Mouse (Mus musculus) heart, embryonic 16.5 days (tissue): ENCODE measurements at regions not wholly inside any gene's neighbourhood (a gene's known extent, or its start where the extent isn't known, plus 50 kb on each side); places are given as distances from the start of the nearest gene placed in this dataset.

Source experiments
- ATAC-seq: fragments of 200-750 bp; cut with Nextera tagmentation; replicated peaks from 2 replicates; pipeline ENCODE4 v1.8.0; 2017; ENCODE audit warnings: moderate number of reproducible peaks; ENCODE audit not compliant: insufficient read depth, low FRiP score; ENCODE audit errors: extremely low read depth
- H3K27ac ChIP-seq: fragments of 300-500 bp; sonication (generic); 2 replicates; pipeline ENCODE4 v1.5.1; 2014; ENCODE audit warnings: mild to moderate bottlenecking, low read length, control low read depth, moderate library complexity
- H3K27me3 ChIP-seq: fragments of 300-500 bp; sonication (generic); 2 replicates; pipeline ENCODE4 v1.6.1; 2014; ENCODE audit warnings: low read length, mixed read lengths; ENCODE audit not compliant: control insufficient read depth, insufficient read depth
- H3K36me3 ChIP-seq: fragments of 300-500 bp; sonication (generic); 2 replicates; pipeline ENCODE4 v1.6.1; 2014; ENCODE audit not compliant: control insufficient read depth, insufficient read depth
- H3K4me1 ChIP-seq: fragments of 300-500 bp; sonication (generic); 2 replicates; pipeline ENCODE4 v1.6.1; 2014; ENCODE audit warnings: low read length, mixed read lengths; ENCODE audit not compliant: control insufficient read depth, insufficient read depth
- H3K4me2 ChIP-seq: fragments of 300-500 bp; sonication (generic); 2 replicates; pipeline ENCODE4 v1.6.1; 2014; ENCODE audit warnings: low read depth, mild to moderate bottlenecking, control low read depth, low read length
- H3K4me3 ChIP-seq: fragments of 300-500 bp; sonication (generic); 2 replicates; pipeline ENCODE4 v1.5.1; 2014; ENCODE audit warnings: mild to moderate bottlenecking, control low read depth, low read length
- H3K9ac ChIP-seq: fragments of 300-500 bp; sonication (generic); 2 replicates; pipeline ENCODE4 v1.6.1; 2014; ENCODE audit warnings: low read length, control low read depth
- H3K9me3 ChIP-seq: fragments of 300-500 bp; sonication (generic); replicated peaks from 2 replicates; pipeline ENCODE4 v1.6.1; 2016; ENCODE audit warnings: low read length; ENCODE audit not compliant: control insufficient read depth
- WGBS: fragments of 180-500 bp; shearing (Covaris S2); extraction: QIAGEN DNeasy Blood & Tissue Kit; methylation state at CpG from one replicate; pipeline ENCODE4 v1.1.7; 2014; 5-methylcytosine and 5-hydroxymethylcytosine counted together

DNA sequence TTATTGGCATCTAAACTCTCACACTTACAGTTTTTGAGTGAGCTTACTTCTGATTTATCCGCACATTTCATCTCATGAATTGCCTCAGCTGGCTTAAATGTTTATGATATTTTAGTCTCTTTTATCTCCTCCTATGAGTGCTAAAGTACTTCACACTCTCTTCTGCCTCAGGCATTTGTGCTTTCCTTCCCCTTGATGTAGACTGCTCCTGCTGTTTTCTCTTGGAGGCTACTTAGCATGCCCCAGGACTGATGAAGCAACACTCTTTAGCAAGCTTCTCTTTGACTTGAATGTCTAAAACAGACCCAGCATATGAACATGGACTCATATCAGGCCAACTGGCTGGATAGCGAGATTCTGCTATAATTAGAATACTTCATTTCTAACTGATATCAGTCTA is 882.8 kb downstream of the Tecrl start:
- Histone ChIP-seq H3K4me2 (no peak overlapping the region), H3K9ac (no peak overlapping the region), H3K36me3 (no peaks in the 10 kb centered on the region), H3K4me1 (no peaks in the 10 kb centered on the region), H3K27me3 (no peaks in the 10 kb centered on the region), H3K4me3 (no peak overlapping the region), H3K9me3 (no peaks in the 10 kb centered on the region), H3K27ac (no peak overlapping the region)
- 45% methylated on average over 2 of the region's 2 CpGs for WGBS
- no peak; the same call in 1 of the 2 replicates for ATAC-seq

DNA sequence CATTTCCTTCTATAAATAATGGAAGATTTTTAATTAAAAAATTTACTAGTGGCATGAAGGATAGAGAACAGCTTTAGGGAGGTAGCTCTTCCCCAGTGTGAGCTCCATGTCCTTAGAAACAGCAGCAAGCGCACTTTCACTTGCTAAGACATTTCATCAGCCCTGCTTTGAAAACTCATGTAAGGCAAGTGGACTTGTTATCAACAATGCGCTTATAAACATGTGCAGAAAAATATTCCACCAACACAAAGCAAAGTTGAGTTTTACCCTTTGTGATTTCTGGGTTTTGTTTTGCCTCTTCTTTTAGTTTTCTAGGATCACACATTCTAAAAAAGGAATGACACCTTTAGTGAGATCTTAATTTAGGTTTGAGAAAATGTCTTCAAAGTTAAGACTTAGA is 890.7 kb downstream of the Tecrl start:
- H3K36me3 ChIP-seq = no peaks in the 10 kb centered on the region
- ATAC-seq = no peak
- H3K27ac ChIP-seq = no peak overlapping the region
- no peaks in the 10 kb centered on the region for H3K9me3 ChIP-seq
- H3K4me2 ChIP-seq = no peak overlapping the region
- no peak overlapping the region for H3K4me3 ChIP-seq
- no peaks in the 10 kb centered on the region for H3K27me3 ChIP-seq
- no peak overlapping the region for H3K9ac ChIP-seq
- H3K4me1 ChIP-seq = no peaks in the 10 kb centered on the region
- 82% methylated on average over 2 of the region's 2 CpGs for WGBS

DNA sequence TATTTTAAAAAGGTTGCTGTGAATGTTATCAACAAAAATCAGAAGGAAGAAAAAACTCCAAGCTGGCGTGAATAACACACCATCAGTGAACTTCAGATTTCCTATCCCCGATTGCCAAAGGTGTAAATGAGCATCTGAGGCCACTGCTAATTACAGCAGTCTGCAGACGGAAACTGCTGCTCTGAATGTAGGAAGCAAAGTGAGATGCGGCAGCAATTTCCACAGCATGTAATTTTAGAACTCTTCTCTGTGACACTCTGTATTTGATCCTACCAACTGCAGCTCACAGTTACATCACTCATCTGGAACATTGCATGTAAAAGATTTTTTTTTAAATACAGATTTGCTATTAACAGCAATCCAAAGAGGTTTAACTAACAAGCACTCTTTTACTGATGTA is 913.7 kb downstream of the Tecrl start:
- no peaks in the 10 kb centered on the region for H3K27me3 ChIP-seq
- H3K27ac ChIP-seq = no peak overlapping the region
- no peaks in the 10 kb centered on the region for H3K4me1 ChIP-seq
- no peak for ATAC-seq
- H3K9ac ChIP-seq = no peak overlapping the region
- H3K9me3 ChIP-seq = no peaks in the 10 kb centered on the region
- H3K36me3 ChIP-seq = no peaks in the 10 kb centered on the region
- no peak overlapping the region for H3K4me2 ChIP-seq
- H3K4me3 ChIP-seq = no peak overlapping the region
- 61% methylated on average over 4 of the region's 4 CpGs for WGBS

DNA sequence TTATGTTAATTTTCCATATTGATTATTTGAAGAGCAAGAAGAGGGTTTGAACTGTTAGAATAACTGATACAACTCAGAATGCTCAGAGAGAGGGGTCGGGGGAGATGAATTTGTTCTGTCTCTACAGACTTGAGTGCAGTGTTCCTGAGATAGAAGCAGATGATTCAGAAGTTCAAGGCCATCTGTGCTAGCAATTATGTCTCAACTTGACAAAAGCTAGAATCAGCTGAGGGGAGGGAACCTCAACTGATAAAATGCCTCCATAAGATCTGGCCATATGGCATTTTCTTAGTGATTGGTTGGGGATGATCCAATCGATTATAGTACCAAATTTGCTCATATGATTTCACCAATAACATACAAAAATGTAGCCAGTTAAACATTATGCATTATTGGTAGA is 914.9 kb downstream of the Tecrl start:
- Histone ChIP-seq H3K27me3 (no peaks in the 10 kb centered on the region), H3K9me3 (no peaks in the 10 kb centered on the region), H3K4me3 (no peak overlapping the region), H3K4me2 (no peak overlapping the region), H3K9ac (no peak overlapping the region), H3K27ac (no peak overlapping the region), H3K36me3 (no peaks in the 10 kb centered on the region), H3K4me1 (no peaks in the 10 kb centered on the region)
- ATAC-seq = no peak
- WGBS = 66% methylated on average over 2 of the region's 2 CpGs

DNA sequence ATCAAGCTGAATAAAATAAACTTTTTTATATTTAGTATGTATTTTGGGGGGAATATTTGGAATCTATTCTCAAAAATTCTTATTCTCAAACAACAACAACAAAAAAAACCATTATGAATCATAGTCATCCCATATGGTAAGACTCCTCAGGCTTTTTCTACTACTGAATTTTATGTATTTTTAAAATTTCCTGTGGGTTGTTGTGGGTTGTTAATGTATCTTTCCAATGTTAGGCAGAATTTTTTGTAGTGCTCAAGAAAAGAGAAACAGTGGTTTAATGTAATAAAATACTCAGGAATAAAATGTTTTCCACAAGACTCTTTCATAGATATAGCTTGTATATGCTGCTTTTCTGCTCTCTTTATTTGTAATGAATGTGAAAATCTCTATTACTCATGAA is 934.6 kb downstream of the Tecrl start:
- Histone ChIP-seq H3K9me3 (no peaks in the 10 kb centered on the region), H3K4me1 (no peaks in the 10 kb centered on the region), H3K4me3 (no peak overlapping the region), H3K4me2 (no peak overlapping the region), H3K27me3 (no peaks in the 10 kb centered on the region), H3K36me3 (no peaks in the 10 kb centered on the region), H3K27ac (no peak overlapping the region), H3K9ac (no peak overlapping the region)
- ATAC-seq = no peak

DNA sequence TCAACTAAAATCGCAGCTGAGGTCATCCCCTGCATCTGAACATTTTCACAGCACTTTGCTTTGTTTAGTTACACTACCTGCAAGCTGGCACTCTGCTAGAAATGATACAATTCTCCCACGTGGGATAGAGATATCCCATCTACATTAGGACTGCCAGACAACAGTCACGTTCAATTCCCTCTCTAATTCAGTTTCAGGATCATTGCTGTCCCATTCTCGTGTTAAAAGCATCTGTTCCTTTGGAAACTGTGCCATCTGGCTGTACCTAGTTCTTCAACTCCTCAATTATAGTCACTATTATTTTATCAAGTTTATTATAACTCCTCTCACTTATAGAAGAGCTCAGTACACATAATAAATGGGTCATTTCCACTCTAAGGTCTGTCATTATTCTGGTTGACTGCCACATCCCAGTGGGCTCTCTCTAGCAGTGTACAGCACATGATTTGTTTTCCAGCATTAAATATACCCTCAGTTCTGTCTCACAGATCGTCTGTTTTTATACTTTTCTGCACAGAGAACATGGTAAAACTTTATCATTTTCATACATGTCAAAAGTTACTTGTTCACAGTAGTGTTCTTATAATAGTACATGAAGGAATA is 958.3 kb downstream of the Tecrl start:
- no peaks in the 10 kb centered on the region for H3K36me3 ChIP-seq
- 58% methylated on average over 5 of the region's 5 CpGs for WGBS

DNA sequence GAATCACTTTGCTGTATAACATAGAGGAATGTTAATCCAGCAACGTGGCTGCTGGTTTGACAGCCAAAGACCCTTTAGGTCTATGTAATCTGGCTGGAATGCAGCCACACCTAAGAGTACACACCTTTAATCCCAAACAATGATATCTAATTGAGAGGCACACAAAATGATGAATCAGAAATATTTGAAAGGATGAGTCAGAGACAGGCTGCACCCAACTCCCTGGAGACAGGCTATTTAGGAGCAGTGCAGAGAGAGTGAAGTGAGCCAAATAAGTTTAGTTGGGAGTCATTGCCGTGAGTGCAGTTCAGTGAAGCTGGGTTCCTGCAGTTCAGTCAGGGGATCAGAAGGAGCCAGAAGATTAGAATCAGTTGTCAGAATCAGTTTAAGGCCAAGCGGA is 993.4 kb downstream of the Tecrl start:
- Histone ChIP-seq H3K9me3 (no peaks in the 10 kb centered on the region), H3K4me3 (no peak overlapping the region), H3K4me1 (no peaks in the 10 kb centered on the region), H3K27me3 (no peaks in the 10 kb centered on the region), H3K27ac (no peak overlapping the region), H3K9ac (no peak overlapping the region), H3K36me3 (no peaks in the 10 kb centered on the region), H3K4me2 (no peak overlapping the region)
- WGBS = 54% methylated on average over 3 of the region's 3 CpGs
- ATAC-seq = no peak

More for the DNA sequence above, 958.3 kb downstream of the Tecrl start:
- H3K27me3 ChIP-seq = no peaks in the 10 kb centered on the region
- no peak overlapping the region for H3K27ac ChIP-seq
- no peaks in the 10 kb centered on the region for H3K9me3 ChIP-seq
- H3K4me2 ChIP-seq = no peak overlapping the region
- H3K9ac ChIP-seq = no peak overlapping the region
- H3K4me3 ChIP-seq = no peak overlapping the region
- ATAC-seq = no peak
- no peaks in the 10 kb centered on the region for H3K4me1 ChIP-seq

DNA sequence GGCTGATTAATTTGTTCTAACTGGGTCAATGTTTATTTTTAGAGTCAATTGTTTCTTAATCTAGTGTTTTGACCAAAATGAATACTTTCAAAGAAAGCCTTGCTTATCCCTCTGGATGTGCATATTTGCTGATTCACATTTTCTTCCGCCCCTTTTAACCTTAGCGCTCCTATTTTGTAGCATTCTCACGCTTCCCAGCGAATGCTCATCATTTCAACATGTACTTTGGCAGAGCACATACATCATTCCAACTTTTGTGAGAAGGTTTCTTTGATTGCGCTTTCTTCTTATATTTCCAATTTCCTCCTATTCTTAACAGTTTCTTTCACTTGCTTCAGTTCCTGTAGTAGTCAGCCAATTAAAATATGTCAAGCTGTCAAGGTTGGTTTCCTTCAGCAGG is 998.7 kb downstream of the Tecrl start:
- H3K4me2 ChIP-seq = no peak overlapping the region
- H3K27ac ChIP-seq = no peak overlapping the region
- H3K4me3 ChIP-seq = no peak overlapping the region
- no peaks in the 10 kb centered on the region for H3K9me3 ChIP-seq
- no peaks in the 10 kb centered on the region for H3K27me3 ChIP-seq
- H3K4me1 ChIP-seq = no peaks in the 10 kb centered on the region
- no peak for ATAC-seq
- H3K36me3 ChIP-seq = no peaks in the 10 kb centered on the region
- no peak overlapping the region for H3K9ac ChIP-seq
- 82% methylated on average over 5 of the region's 5 CpGs for WGBS

DNA sequence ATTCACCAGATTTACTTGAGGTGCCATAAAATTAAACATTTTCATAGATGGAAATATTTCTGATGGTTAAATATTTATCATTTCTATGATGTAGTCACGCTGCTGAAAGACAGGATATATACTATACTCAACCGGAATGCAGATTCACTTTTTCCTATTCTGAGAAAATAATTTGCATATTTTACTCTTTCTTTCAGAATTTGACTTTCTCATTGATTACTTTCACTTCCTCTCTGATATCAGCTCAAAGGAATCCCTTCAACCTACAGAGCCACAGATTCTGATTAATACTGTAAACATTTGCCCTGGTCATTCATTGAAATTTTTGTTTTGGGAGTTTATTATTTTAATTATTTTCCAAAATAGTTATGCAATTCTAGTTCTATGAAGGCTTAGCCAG is 1003.9 kb downstream of the Tecrl start:
- 76% methylated on average over 2 of the region's 2 CpGs for WGBS

DNA sequence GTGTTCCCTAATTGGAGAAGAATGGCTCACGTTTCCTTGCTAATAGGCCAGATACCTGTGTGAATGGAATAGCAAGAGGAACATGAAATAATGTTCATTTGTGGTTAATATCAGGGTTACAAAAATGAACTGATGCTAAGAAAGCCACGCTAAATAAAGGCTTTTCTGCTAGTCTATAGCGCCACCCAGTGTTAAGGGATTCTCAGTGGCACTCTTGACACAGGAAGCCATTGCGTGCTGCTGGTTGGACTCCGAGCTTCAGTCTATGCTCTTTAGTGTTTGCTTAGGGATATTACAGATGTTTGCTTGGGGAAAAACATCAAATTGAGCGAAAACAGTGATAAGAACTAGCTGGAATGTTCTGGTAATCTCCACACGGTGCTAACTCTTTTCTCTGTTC is 1008.3 kb downstream of the Tecrl start:
- 9% methylated on average over 7 of the region's 7 CpGs for WGBS
- Histone ChIP-seq H3K4me3 (no peak overlapping the region), H3K36me3 (no peaks in the 10 kb centered on the region), H3K4me2 (no peak overlapping the region; the same call in 1 of the 2 replicates), H3K4me1 (no peaks in the 10 kb centered on the region), H3K9ac (no peak overlapping the region), H3K27ac (no peak overlapping the region), H3K27me3 (no peaks in the 10 kb centered on the region), H3K9me3 (no peaks in the 10 kb centered on the region)
- no peak for ATAC-seq

More for the DNA sequence above, 1003.9 kb downstream of the Tecrl start:
- H3K9me3 ChIP-seq = no peaks in the 10 kb centered on the region
- no peaks in the 10 kb centered on the region for H3K4me1 ChIP-seq
- no peak overlapping the region for H3K9ac ChIP-seq
- H3K27ac ChIP-seq = no peak overlapping the region
- no peak overlapping the region for H3K4me2 ChIP-seq
- no peaks in the 10 kb centered on the region for H3K27me3 ChIP-seq
- no peak for ATAC-seq
- H3K36me3 ChIP-seq = no peaks in the 10 kb centered on the region
- H3K4me3 ChIP-seq = no peak overlapping the region
